Mouse (Mus musculus) forebrain, embryonic 10.5 days (tissue): Measurements from ENCODE around the gene Olfr889. TPM values are rescaled to one million over a fixed set of nuclear protein-coding genes. Genes with fewer than 3 reads are reported as not detected.
"Not testable (repeated sequence)": the region's sequence is repeated elsewhere in the genome, so short reads cannot be mapped to it uniquely, and the experiment has no call there.

ENCODE experiments used
- DNase-seq: peaks from one replicate; pipeline ENCODE4 v3.0.0-alpha.2; 2017; ENCODE audit warnings: low spot score; ENCODE audit errors: extremely low spot score
- H3K27ac ChIP-seq: fragments of 300-500 bp; sonication (generic); 2 replicates; pipeline ENCODE4 v1.5.1; 2016; ENCODE audit warnings: mild to moderate bottlenecking
- H3K27me3 ChIP-seq: fragments of 300-500 bp; sonication (generic); 2 replicates; pipeline ENCODE4 v1.6.1; 2016; ENCODE audit warnings: mild to moderate bottlenecking; ENCODE audit not compliant: poor library complexity, severe bottlenecking
- H3K36me3 ChIP-seq: fragments of 300-500 bp; sonication (generic); replicated peaks from 2 replicates; pipeline ENCODE4 v1.6.1; 2016; ENCODE audit warnings: mild to moderate bottlenecking, moderate library complexity
- H3K4me1 ChIP-seq: fragments of 300-500 bp; sonication (generic); 2 replicates; pipeline ENCODE4 v1.6.1; 2016
- H3K4me3 ChIP-seq: fragments of 300-500 bp; sonication (generic); 2 replicates; pipeline ENCODE4 v1.5.1; 2016; ENCODE audit warnings: mild to moderate bottlenecking, moderate library complexity
- H3K9me3 ChIP-seq: fragments of 300-500 bp; sonication (generic); 2 replicates; pipeline ENCODE4 v1.6.1; 2016; ENCODE audit warnings: mild to moderate bottlenecking, moderate library complexity
- WGBS: fragments of 180-500 bp; shearing (Covaris S2); methylation state at CpG from one replicate; pipeline ENCODE4 v1.1.7; 2016; 5-methylcytosine and 5-hydroxymethylcytosine counted together
- polyA plus RNA-seq: library from polyadenylated mRNA; unstranded; fragments of >200 nt; fragmentation: Nextera tagmentation; extraction: Ambion mirVana; gene quantifications from 2 replicates; pipeline ENCODE4 v1.2.1, GENCODE M21; 2016

The Olfr889 gene
- 0.16 and 0.19 TPM in 2 replicates for polyA plus RNA-seq

GRCm38 (mm10) chr9:38114898-38115297 is at the start of gene Olfr889:
TSS of gene Olfr889 (plus strand) at chr9:38115198.
- no peaks in the 10 kb centered on the region for H3K36me3 ChIP-seq
- no peaks in the 10 kb centered on the region for H3K27me3 ChIP-seq
- H3K27ac ChIP-seq: no peak within 1 kb of the TSS
- DNase-seq: no peak
- no peaks in the 10 kb centered on the region for H3K9me3 ChIP-seq
- H3K4me3 ChIP-seq: no peak within 1 kb of the TSS
- no peaks in the 10 kb centered on the region for H3K4me1 ChIP-seq

- H3K27ac ChIP-seq: no peak within 1 kb of the TSS
- no peaks in the 10 kb centered on the region for H3K4me1 ChIP-seq
- H3K9me3 ChIP-seq: no peaks in the 10 kb centered on the region
- H3K27me3 ChIP-seq: no peaks in the 10 kb centered on the region
- WGBS: 85% methylated on average over 1 of the region's 1 CpGs
- DNase-seq: no peak
- H3K4me3 ChIP-seq: no peak within 1 kb of the TSS
- H3K36me3 ChIP-seq: no peaks in the 10 kb centered on the region
Measured at GRCm38 (mm10) chr9:38083772-38084171, 31.2 kb upstream of the Olfr889 start, which contains the start of gene Olfr887. TSS of gene Olfr887 (plus strand) at chr9:38084072.

- no peak for DNase-seq
- no peaks in the 10 kb centered on the region for H3K27me3 ChIP-seq
- 86% methylated on average over 1 of the region's 1 CpGs for WGBS
- no peak within 1 kb of the TSS for H3K4me3 ChIP-seq
- H3K36me3 ChIP-seq: no peaks in the 10 kb centered on the region
- H3K4me1 ChIP-seq: no peaks in the 10 kb centered on the region
- H3K27ac ChIP-seq: no peak within 1 kb of the TSS
- H3K9me3 ChIP-seq: no peaks in the 10 kb centered on the region
Measured at GRCm38 (mm10) chr9:38107828-38108227, 7.2 kb upstream of the Olfr889 start, which contains the start of gene Olfr888. TSS of gene Olfr888 (plus strand) at chr9:38108128.

- Histone ChIP-seq H3K4me3 (no peak within 1 kb of the TSS), H3K27me3 (no peaks in the 10 kb centered on the region)
Measured at GRCm38 (mm10) chr9:38142217-38142616, 27.2 kb downstream of the Olfr889 start, which contains the start of gene Olfr890. TSS of gene Olfr890 (plus strand) at chr9:38142517.

GRCm38 (mm10) chr9:38168341-38168740 is 53.3 kb downstream of the Olfr889 start:
- not testable (repeated sequence) for DNase-seq, H3K27ac ChIP-seq, H3K4me1 ChIP-seq, H3K4me3 ChIP-seq, H3K9me3 ChIP-seq, H3K27me3 ChIP-seq, H3K36me3 ChIP-seq
- WGBS: 56% methylated on average over 2 of the region's 2 CpGs

More at GRCm38 (mm10) chr9:38142217-38142616, 27.2 kb downstream of the Olfr889 start, which contains the start of gene Olfr890:
- H3K9me3 ChIP-seq: no peaks in the 10 kb centered on the region
- H3K27ac ChIP-seq: no peak within 1 kb of the TSS
- no peaks in the 10 kb centered on the region for H3K36me3 ChIP-seq
- no peaks in the 10 kb centered on the region for H3K4me1 ChIP-seq
- DNase-seq: no peak

Other genes with a start within 250 kb of the Olfr889 start
- gene Olfr145, start 218.5 kb upstream of the Olfr889 start, polyA plus RNA-seq: not detected in 2 replicates
- not detected in 2 replicates for gene Olfr878, start 197.4 kb upstream of the Olfr889 start, polyA plus RNA-seq
- not detected in 2 replicates for gene Olfr881, start 123.4 kb upstream of the Olfr889 start, polyA plus RNA-seq
- not detected in 2 replicates for gene Olfr883, start 89.4 kb upstream of the Olfr889 start, polyA plus RNA-seq
- gene Olfr884, start 68.6 kb upstream of the Olfr889 start, polyA plus RNA-seq: not detected in 2 replicates
- gene Olfr885, start 53.9 kb upstream of the Olfr889 start, polyA plus RNA-seq: not detected in 2 replicates
- gene Olfr887, start 31.1 kb upstream of the Olfr889 start, polyA plus RNA-seq: not detected in 2 replicates
- gene Olfr888, start 7.1 kb upstream of the Olfr889 start, polyA plus RNA-seq: not detected in 2 replicates
- gene Olfr890, start 27.3 kb downstream of the Olfr889 start, polyA plus RNA-seq: not detected in 2 replicates
- not detected in 2 replicates for gene Olfr891, start 65.6 kb downstream of the Olfr889 start, polyA plus RNA-seq
- gene Olfr893, start 93.2 kb downstream of the Olfr889 start, polyA plus RNA-seq: not detected in 2 replicates
- not detected in 2 replicates for gene Olfr894, start 102.9 kb downstream of the Olfr889 start, polyA plus RNA-seq
- not detected in 2 replicates for gene Olfr143, start 137.6 kb downstream of the Olfr889 start, polyA plus RNA-seq
- not detected in 2 replicates for gene Olfr895, start 152.7 kb downstream of the Olfr889 start, polyA plus RNA-seq
- gene Olfr896-ps1, start 175.9 kb downstream of the Olfr889 start, polyA plus RNA-seq: not detected in 2 replicates
- gene Olfr25, start 213.9 kb downstream of the Olfr889 start, polyA plus RNA-seq: not detected in 2 replicates
- gene Olfr898, start 233.2 kb downstream of the Olfr889 start, polyA plus RNA-seq: not detected in 2 replicates